Mouse (Mus musculus) limb, embryonic 11.5 days (tissue): ENCODE measurements around the gene Scarb1. TPM values are rescaled to one million over a fixed set of nuclear protein-coding genes. Genes with fewer than 3 reads are reported as not detected.

Source experiments
- ATAC-seq: fragments of 200-750 bp; cut with Nextera tagmentation; 2 replicates; pipeline ENCODE4 v1.8.0; 2017; ENCODE audit warnings: low read depth; ENCODE audit not compliant: insufficient number of reproducible peaks, low FRiP score, low TSS enrichment
- DNase-seq: peaks from one replicate; pipeline ENCODE4 v3.0.0-alpha.2; 2015; ENCODE audit warnings: low spot score
- H3K27ac ChIP-seq: fragments of 300-500 bp; sonication (generic); replicated peaks from 2 replicates; pipeline ENCODE4 v1.5.1; 2014; ENCODE audit warnings: low read depth, mild to moderate bottlenecking, low read length
- H3K27me3 ChIP-seq: fragments of 300-500 bp; sonication (generic); 2 replicates; pipeline ENCODE4 v1.6.1; 2014; ENCODE audit warnings: mild to moderate bottlenecking, low read length, mixed read lengths; ENCODE audit not compliant: control insufficient read depth, insufficient read depth
- H3K36me3 ChIP-seq: fragments of 300-500 bp; sonication (generic); 2 replicates; pipeline ENCODE4 v1.6.1; 2014; ENCODE audit warnings: mild to moderate bottlenecking, low read length, moderate library complexity, mixed read lengths; ENCODE audit not compliant: control insufficient read depth, insufficient read depth
- H3K4me1 ChIP-seq: fragments of 300-500 bp; sonication (generic); 2 replicates; pipeline ENCODE4 v1.6.1; 2014; ENCODE audit warnings: low read length, mixed read lengths; ENCODE audit not compliant: control insufficient read depth, insufficient read depth
- H3K4me2 ChIP-seq: fragments of 300-500 bp; sonication (generic); 2 replicates; pipeline ENCODE4 v1.6.1; 2014; ENCODE audit warnings: low read depth, mild to moderate bottlenecking, moderate library complexity; ENCODE audit not compliant: severe bottlenecking
- H3K4me3 ChIP-seq: fragments of 300-500 bp; sonication (generic); 2 replicates; pipeline ENCODE4 v1.5.1; 2014; ENCODE audit warnings: low read depth, low read length
- H3K9ac ChIP-seq: fragments of 300-500 bp; sonication (generic); 2 replicates; pipeline ENCODE4 v1.6.1; 2014; ENCODE audit warnings: mild to moderate bottlenecking, low read length
- H3K9me3 ChIP-seq: fragments of 300-500 bp; sonication (generic); 2 replicates; pipeline ENCODE4 v1.6.1; 2016; ENCODE audit warnings: low read length; ENCODE audit not compliant: control insufficient read depth
- WGBS: fragments of 180-500 bp; shearing (Covaris S2); extraction: QIAGEN DNeasy Blood & Tissue Kit; methylation state at CpG from one replicate; pipeline ENCODE4 v1.1.7; 2014; 5-methylcytosine and 5-hydroxymethylcytosine counted together
- polyA plus RNA-seq: library from polyadenylated mRNA; unstranded; fragments of >200 nt; fragmentation: Nextera tagmentation; extraction: Ambion mirVana; gene quantifications from 2 replicates; pipeline ENCODE4 v1.2.1, GENCODE M21; 2014

Gene Scarb1
- polyA plus RNA-seq, 1 experiment from 2014 or later = 30.3 TPM

GRCm38 (mm10) chr5:125298234-125298633 lies 42.7 kb downstream of the Scarb1 start:
- H3K27me3 ChIP-seq = no peaks in the 10 kb centered on the region
- H3K4me3 ChIP-seq = no peak overlapping the region
- H3K27ac ChIP-seq = no peak overlapping the region
- ATAC-seq (no peak), DNase-seq (no peak)
- no peak overlapping the region for H3K9ac ChIP-seq
- 89% methylated on average over 9 of the region's 9 CpGs for WGBS
- no peaks in the 10 kb centered on the region for H3K4me1 ChIP-seq
- no peak overlapping the region for H3K4me2 ChIP-seq
- H3K36me3 ChIP-seq = peaks cover 24% of the 10 kb centered on the region
- H3K9me3 ChIP-seq = no peaks in the 10 kb centered on the region; the same call in 1 of the 2 replicates

- no peak overlapping the region for H3K27ac ChIP-seq
- no peak overlapping the region for H3K4me3 ChIP-seq
- 93% methylated on average over 7 of the region's 7 CpGs for WGBS
- no peaks in the 10 kb centered on the region; the same call in 1 of the 2 replicates for H3K9me3 ChIP-seq
- H3K4me1 ChIP-seq = no peaks in the 10 kb centered on the region
- H3K36me3 ChIP-seq = peaks cover 24% of the 10 kb centered on the region
- H3K4me2 ChIP-seq = no peak overlapping the region
- DNase-seq = no peak
- no peak for ATAC-seq
- no peak overlapping the region for H3K9ac ChIP-seq
- no peaks in the 10 kb centered on the region for H3K27me3 ChIP-seq
These were observed 43.7 kb downstream of the Scarb1 start for GRCm38 (mm10) chr5:125297171-125297570.

GRCm38 (mm10) chr5:125292951-125293350 lies 47.9 kb downstream of the Scarb1 start:
- H3K27me3 ChIP-seq = no peaks in the 10 kb centered on the region
- H3K4me1 ChIP-seq = peaks cover 7% of the 10 kb centered on the region
- no peak overlapping the region for H3K4me3 ChIP-seq
- H3K27ac ChIP-seq = no peak overlapping the region
- no peak overlapping the region for H3K9ac ChIP-seq
- DNase-seq (no peak), ATAC-seq (no peak)
- peaks cover 8% of the 10 kb centered on the region for H3K36me3 ChIP-seq
- 63% methylated on average over 7 of the region's 7 CpGs for WGBS
- H3K9me3 ChIP-seq = no peaks in the 10 kb centered on the region
- H3K4me2 ChIP-seq = no peak overlapping the region

GRCm38 (mm10) chr5:125291895-125292294 lies 49.0 kb downstream of the Scarb1 start:
- no peak overlapping the region for H3K27ac ChIP-seq
- H3K4me1 ChIP-seq = peaks cover 7% of the 10 kb centered on the region
- ATAC-seq = no peak
- no peak overlapping the region for H3K4me2 ChIP-seq
- H3K36me3 ChIP-seq = peaks cover 8% of the 10 kb centered on the region
- no peak overlapping the region for H3K9ac ChIP-seq
- H3K9me3 ChIP-seq = no peaks in the 10 kb centered on the region
- no peak for DNase-seq
- H3K4me3 ChIP-seq = no peak overlapping the region
- no peaks in the 10 kb centered on the region for H3K27me3 ChIP-seq
- WGBS = 86% methylated on average over 8 of the region's 8 CpGs

- Histone ChIP-seq H3K9ac (no peak overlapping the region), H3K9me3 (no peaks in the 10 kb centered on the region), H3K27me3 (no peaks in the 10 kb centered on the region), H3K36me3 (peaks cover 7% of the 10 kb centered on the region), H3K4me1 (peaks cover 7% of the 10 kb centered on the region), H3K4me3 (no peak overlapping the region), H3K4me2 (no peak overlapping the region), H3K27ac (no peak overlapping the region)
- WGBS = 59% methylated on average over 10 of the region's 10 CpGs
- DNase-seq = no peak
- ATAC-seq = no peak
These were observed 49.5 kb downstream of the Scarb1 start for GRCm38 (mm10) chr5:125291387-125291786.

GRCm38 (mm10) chr5:125287053-125287655 lies 53.7 kb downstream of the Scarb1 start:
- H3K4me3 ChIP-seq = no peak overlapping the region
- no peak overlapping the region for H3K4me2 ChIP-seq
- DNase-seq (no peak), ATAC-seq (no peak)
- no peaks in the 10 kb centered on the region for H3K9me3 ChIP-seq
- H3K27ac ChIP-seq = no peak overlapping the region
- peaks cover 3% of the 10 kb centered on the region for H3K36me3 ChIP-seq
- no peaks in the 10 kb centered on the region for H3K27me3 ChIP-seq
- peaks cover 11% of the 10 kb centered on the region for H3K4me1 ChIP-seq
- WGBS = 94% methylated on average over 9 of the region's 9 CpGs
- no peak overlapping the region for H3K9ac ChIP-seq

- Histone ChIP-seq H3K9ac (no peak overlapping the region), H3K9me3 (no peaks in the 10 kb centered on the region), H3K4me2 (no peak overlapping the region), H3K27me3 (no peaks in the 10 kb centered on the region), H3K4me1 (peaks cover 11% of the 10 kb centered on the region), H3K4me3 (no peak overlapping the region), H3K27ac (no peak overlapping the region), H3K36me3 (peaks cover 3% of the 10 kb centered on the region)
- ATAC-seq = no peak
- no peak for DNase-seq
- 93% methylated on average over 11 of the region's 11 CpGs for WGBS
These were observed 54.8 kb downstream of the Scarb1 start for GRCm38 (mm10) chr5:125286090-125286489.

- DNase-seq = peak; percentile 86
- Histone ChIP-seq H3K4me2 (peak overlapping the region; percentile 76), H3K36me3 (peaks cover 3% of the 10 kb centered on the region), H3K4me3 (peak overlapping the region; percentile 36), H3K4me1 (peaks cover 11% of the 10 kb centered on the region), H3K9me3 (no peaks in the 10 kb centered on the region), H3K27me3 (no peaks in the 10 kb centered on the region), H3K27ac (no peak overlapping the region), H3K9ac (peak overlapping the region; percentile 41)
- 11% methylated on average over 35 of the region's 35 CpGs for WGBS
- ATAC-seq = peak; percentile 75
These were observed 56.9 kb downstream of the Scarb1 start for GRCm38 (mm10) chr5:125283748-125284640.
